Mouse (Mus musculus) stomach, embryonic 16.5 days (tissue): ENCODE measurements at regions not wholly inside any gene's neighbourhood (a gene's known extent, or its start where the extent isn't known, plus 50 kb on each side); places are given as distances from the start of the nearest gene placed in this dataset.

ENCODE experiments used
- ATAC-seq: fragments of 200-750 bp; cut with Nextera tagmentation; 2 replicates; pipeline ENCODE4 v1.8.0; 2017; ENCODE audit warnings: moderate number of reproducible peaks, moderate TSS enrichment; ENCODE audit not compliant: insufficient read depth, low FRiP score
- H3K27ac ChIP-seq: fragments of 300-500 bp; sonication (generic); 2 replicates; pipeline ENCODE4 v1.5.1; 2014; ENCODE audit warnings: low read length
- H3K27me3 ChIP-seq: fragments of 300-500 bp; sonication (generic); 2 replicates; pipeline ENCODE4 v1.6.1; 2014; ENCODE audit warnings: low read length, control low read depth, mixed read lengths; ENCODE audit not compliant: control insufficient read depth, insufficient read depth
- H3K36me3 ChIP-seq: fragments of 300-500 bp; sonication (generic); 2 replicates; pipeline ENCODE4 v1.6.1; 2014; ENCODE audit warnings: low read length; ENCODE audit not compliant: control insufficient read depth, insufficient read depth
- H3K4me1 ChIP-seq: fragments of 300-500 bp; sonication (generic); 2 replicates; pipeline ENCODE4 v1.6.1; 2014; ENCODE audit warnings: low read length, control low read depth, mixed read lengths; ENCODE audit not compliant: control insufficient read depth, insufficient read depth
- H3K4me2 ChIP-seq: fragments of 300-500 bp; sonication (generic); 2 replicates; pipeline ENCODE4 v1.6.1; 2014; ENCODE audit warnings: low read depth, low read length, mixed read lengths
- H3K4me3 ChIP-seq: fragments of 300-500 bp; sonication (generic); replicated peaks from 2 replicates; pipeline ENCODE4 v1.5.1; 2014; ENCODE audit warnings: mild to moderate bottlenecking, low read length
- H3K9ac ChIP-seq: fragments of 300-500 bp; sonication (generic); 2 replicates; pipeline ENCODE4 v1.6.1; 2014; ENCODE audit warnings: low read length
- H3K9me3 ChIP-seq: fragments of 300-500 bp; sonication (generic); replicated peaks from 2 replicates; pipeline ENCODE4 v1.6.1; 2016; ENCODE audit warnings: low read length, control low read depth; ENCODE audit not compliant: control insufficient read depth
- WGBS: fragments of 180-500 bp; shearing (Covaris S2); extraction: QIAGEN DNeasy Blood & Tissue Kit; methylation state at CpG from one replicate; pipeline ENCODE4 v1.1.7; 2014; 5-methylcytosine and 5-hydroxymethylcytosine counted together

DNA sequence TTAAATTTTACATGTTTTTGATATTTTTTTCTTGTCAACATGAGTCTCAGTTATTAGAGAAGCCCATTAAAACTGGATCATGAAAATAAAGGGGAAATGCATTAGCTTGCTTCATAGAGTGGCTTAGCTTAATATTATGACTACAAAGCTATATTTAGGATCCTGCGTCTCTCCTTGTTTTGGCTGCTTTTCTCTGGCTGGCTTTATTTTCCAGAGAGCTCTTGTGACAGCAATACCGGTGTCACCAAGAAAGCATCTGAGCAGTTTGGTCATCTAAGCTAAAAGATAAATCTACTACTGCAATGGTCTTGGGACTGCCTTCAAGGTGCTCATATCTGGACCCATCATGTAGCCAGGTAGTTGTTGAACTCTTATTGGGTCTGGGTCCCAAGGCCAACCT is 293.5 kb upstream of the Gm12728 start:
- Histone ChIP-seq H3K36me3 (no peaks in the 10 kb centered on the region), H3K4me2 (no peak overlapping the region), H3K27me3 (no peaks in the 10 kb centered on the region), H3K9me3 (no peaks in the 10 kb centered on the region), H3K4me1 (no peaks in the 10 kb centered on the region), H3K9ac (no peak overlapping the region), H3K4me3 (no peak overlapping the region), H3K27ac (no peak overlapping the region)
- WGBS = 92% methylated on average over 2 of the region's 2 CpGs
- ATAC-seq = no peak

- H3K4me1 ChIP-seq = no peaks in the 10 kb centered on the region
- H3K27ac ChIP-seq = no peak overlapping the region
- 53% methylated on average over 2 of the region's 2 CpGs for WGBS
- H3K36me3 ChIP-seq = no peaks in the 10 kb centered on the region
- no peaks in the 10 kb centered on the region for H3K27me3 ChIP-seq
- H3K4me2 ChIP-seq = no peak overlapping the region
- H3K9me3 ChIP-seq = no peaks in the 10 kb centered on the region
- H3K9ac ChIP-seq = no peak overlapping the region
- H3K4me3 ChIP-seq = no peak overlapping the region
- ATAC-seq = no peak
These were observed 283.5 kb upstream of the Gm12728 start for GRCm38 (mm10) chr4:105506190-105506589.

GRCm38 (mm10) chr4:105507221-105507620 is 282.4 kb upstream of the Gm12728 start:
- H3K4me3 ChIP-seq = no peak overlapping the region
- no peak overlapping the region for H3K4me2 ChIP-seq
- 78% methylated on average over 7 of the region's 7 CpGs for WGBS
- H3K27me3 ChIP-seq = no peaks in the 10 kb centered on the region
- no peaks in the 10 kb centered on the region for H3K36me3 ChIP-seq
- no peak for ATAC-seq
- no peak overlapping the region for H3K27ac ChIP-seq
- H3K9me3 ChIP-seq = no peaks in the 10 kb centered on the region
- H3K4me1 ChIP-seq = no peaks in the 10 kb centered on the region
- no peak overlapping the region for H3K9ac ChIP-seq

DNA sequence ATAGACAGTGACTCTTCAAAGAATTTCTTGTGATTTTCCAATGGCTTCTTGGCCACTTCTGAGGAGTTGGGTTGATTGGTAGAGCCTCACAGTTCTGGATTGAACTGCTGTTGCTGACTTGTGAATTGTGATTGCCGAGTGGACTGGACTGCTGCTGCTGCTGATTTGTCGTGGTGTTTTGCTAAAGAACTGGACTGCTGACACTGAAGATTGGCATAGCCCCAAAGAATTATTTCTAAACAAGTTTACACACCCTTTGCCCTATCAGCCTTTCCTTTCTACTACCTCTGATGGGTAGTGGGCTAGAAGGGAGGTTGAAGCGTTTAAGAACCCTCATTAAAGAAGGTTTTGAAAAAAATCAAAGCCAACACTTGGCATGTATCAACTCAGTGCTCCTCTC is 280.6 kb upstream of the Gm12728 start:
- no peak for ATAC-seq
- Histone ChIP-seq H3K4me3 (no peak overlapping the region), H3K9me3 (no peaks in the 10 kb centered on the region), H3K9ac (no peak overlapping the region), H3K4me2 (no peak overlapping the region), H3K36me3 (no peaks in the 10 kb centered on the region), H3K27ac (no peak overlapping the region), H3K27me3 (no peaks in the 10 kb centered on the region), H3K4me1 (no peaks in the 10 kb centered on the region)
- 77% methylated on average over 3 of the region's 3 CpGs for WGBS

DNA sequence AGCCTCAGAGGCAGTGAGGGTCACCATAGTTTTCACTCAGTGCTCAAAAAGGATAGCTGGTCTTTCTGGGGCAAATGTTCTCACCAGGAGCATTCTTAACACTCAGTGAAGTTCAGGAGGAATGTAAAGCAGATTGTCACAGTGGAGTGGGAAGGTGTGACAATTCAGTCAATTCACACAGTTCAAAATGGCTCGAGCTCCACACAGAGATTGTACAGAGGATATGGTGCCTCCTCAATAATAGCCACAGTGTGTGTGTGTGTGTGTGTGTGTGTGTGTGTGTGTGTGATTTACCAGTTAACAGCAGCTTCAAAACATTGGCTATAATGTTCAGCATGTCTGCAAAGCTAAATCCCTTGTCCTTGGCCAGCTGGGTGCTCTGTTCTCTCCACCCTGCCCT is 279.3 kb upstream of the Gm12728 start:
- Histone ChIP-seq H3K27ac (no peak overlapping the region), H3K4me3 (no peak overlapping the region), H3K36me3 (no peaks in the 10 kb centered on the region), H3K27me3 (no peaks in the 10 kb centered on the region), H3K9me3 (no peaks in the 10 kb centered on the region), H3K4me2 (no peak overlapping the region), H3K9ac (no peak overlapping the region), H3K4me1 (no peaks in the 10 kb centered on the region)
- ATAC-seq = no peak
- WGBS = 80% methylated on average over 1 of the region's 1 CpGs

DNA sequence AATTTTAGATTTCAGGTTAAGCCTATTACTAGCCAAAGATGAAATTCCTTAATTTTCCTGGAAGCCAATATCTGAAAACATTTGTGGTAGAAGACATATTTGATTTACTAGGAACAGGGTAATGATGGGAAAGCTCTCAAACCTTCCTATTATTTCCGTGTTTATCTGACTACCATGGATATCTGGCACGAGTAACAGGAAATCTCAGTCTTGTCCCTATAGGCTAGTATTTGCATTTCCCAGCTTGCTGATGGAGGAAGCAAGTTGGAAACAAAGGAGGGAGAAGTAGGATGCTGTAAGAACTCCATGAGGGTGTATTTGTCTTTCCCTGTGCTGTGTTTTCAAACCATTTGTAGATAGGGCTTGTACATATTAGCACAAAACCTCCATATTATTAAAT is 264.5 kb upstream of the Gm12728 start:
- H3K27me3 ChIP-seq = no peaks in the 10 kb centered on the region
- WGBS = 40% methylated on average over 2 of the region's 2 CpGs
- H3K4me2 ChIP-seq = no peak overlapping the region
- H3K4me1 ChIP-seq = no peaks in the 10 kb centered on the region
- H3K9me3 ChIP-seq = no peaks in the 10 kb centered on the region
- H3K9ac ChIP-seq = no peak overlapping the region
- no peaks in the 10 kb centered on the region for H3K36me3 ChIP-seq
- H3K27ac ChIP-seq = no peak overlapping the region
- H3K4me3 ChIP-seq = no peak overlapping the region
- ATAC-seq = no peak

DNA sequence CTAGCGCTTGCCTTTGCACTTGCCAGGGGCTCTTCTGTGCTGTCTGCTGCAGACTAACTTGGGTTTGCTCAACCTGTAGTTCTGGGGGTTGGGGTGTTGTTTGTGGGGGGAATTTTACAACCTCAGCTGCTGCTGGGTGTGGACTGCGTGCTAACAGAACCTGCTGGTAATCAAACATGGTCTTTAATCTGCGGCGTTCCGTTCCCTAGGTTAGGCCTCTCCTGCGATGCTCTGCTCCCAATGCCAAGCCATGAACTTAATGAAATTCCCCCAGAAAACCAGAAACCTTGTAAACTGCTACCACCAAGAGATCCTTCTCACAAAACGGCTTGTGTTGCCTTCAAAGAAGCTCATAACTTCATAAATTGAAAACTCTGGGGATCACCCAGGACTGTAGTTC is 262.9 kb upstream of the Gm12728 start:
- no peak overlapping the region for H3K27ac ChIP-seq
- no peak for ATAC-seq
- no peak overlapping the region for H3K4me2 ChIP-seq
- 71% methylated on average over 7 of the region's 7 CpGs for WGBS
- H3K27me3 ChIP-seq = no peaks in the 10 kb centered on the region
- H3K36me3 ChIP-seq = no peaks in the 10 kb centered on the region
- H3K9ac ChIP-seq = no peak overlapping the region
- H3K4me1 ChIP-seq = peaks cover 2% of the 10 kb centered on the region; the same call in 1 of the 2 replicates
- no peak overlapping the region for H3K4me3 ChIP-seq
- no peaks in the 10 kb centered on the region for H3K9me3 ChIP-seq

DNA sequence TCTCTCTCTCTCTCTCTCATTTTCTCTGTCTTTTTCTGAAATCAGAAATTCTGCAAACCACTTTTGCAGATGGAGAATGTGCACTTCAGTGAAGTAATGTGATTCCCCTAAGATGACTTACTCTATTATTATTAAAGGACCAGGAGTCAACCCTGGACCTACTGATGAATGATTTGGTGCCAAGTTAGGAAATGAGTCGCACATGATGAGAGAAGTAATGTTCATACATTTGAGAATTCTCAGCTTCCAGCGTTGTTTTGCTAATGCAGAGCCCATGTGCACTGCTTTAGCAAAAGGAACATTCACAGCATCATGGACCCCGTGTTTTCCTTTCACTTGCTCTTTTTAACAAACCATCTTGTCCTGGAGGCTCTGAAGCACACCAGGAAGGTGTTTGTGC is 262.4 kb upstream of the Gm12728 start:
- no peak overlapping the region for H3K4me2 ChIP-seq
- no peak for ATAC-seq
- H3K9me3 ChIP-seq = no peaks in the 10 kb centered on the region
- H3K36me3 ChIP-seq = no peaks in the 10 kb centered on the region
- H3K4me1 ChIP-seq = peaks cover 4% of the 10 kb centered on the region; the same call in 1 of the 2 replicates
- no peak overlapping the region for H3K27ac ChIP-seq
- no peak overlapping the region for H3K9ac ChIP-seq
- H3K4me3 ChIP-seq = no peak overlapping the region
- H3K27me3 ChIP-seq = no peaks in the 10 kb centered on the region
- 79% methylated on average over 3 of the region's 3 CpGs for WGBS

GRCm38 (mm10) chr4:105531651-105532425 is 257.8 kb upstream of the Gm12728 start:
- H3K27ac ChIP-seq = no peak overlapping the region
- H3K36me3 ChIP-seq = no peaks in the 10 kb centered on the region
- ATAC-seq = no peak
- no peak overlapping the region for H3K4me2 ChIP-seq
- no peaks in the 10 kb centered on the region for H3K27me3 ChIP-seq
- no peaks in the 10 kb centered on the region for H3K9me3 ChIP-seq
- H3K4me3 ChIP-seq = no peak overlapping the region
- 62% methylated on average over 16 of the region's 16 CpGs for WGBS
- H3K4me1 ChIP-seq = peaks cover 4% of the 10 kb centered on the region
- H3K9ac ChIP-seq = no peak overlapping the region
